Mouse (Mus musculus): ENCODE measurements around the gene Hand1.

- TF ChIP-seq POLR2A (IDR thresholded peaks at IDR 0.05; ENCODE audit: insufficient read length, low read depth) (no peak), CEBPB (IDR thresholded peaks at IDR 0.05; ENCODE audit: insufficient read depth, poor library complexity, severe bottlenecking) (no peak), REST (IDR thresholded peaks at IDR 0.05; ENCODE audit: insufficient read depth, insufficient read length) (no peak), E2F4 (IDR thresholded peaks at IDR 0.05; ENCODE audit: insufficient read depth) (no peak), POLR2AphosphoS2 (IDR thresholded peaks at IDR 0.05; ENCODE audit: insufficient read length, low read depth) (no peak), SRF (IDR thresholded peaks at IDR 0.05; ENCODE audit: control insufficient read depth, insufficient read length, low read depth) (no peak), MYOG (IDR thresholded peaks at IDR 0.05; ENCODE audit: control insufficient read depth in 1 of 3, insufficient read depth in 1 of 3, insufficient read length in 2 of 3, low read depth in 2 of 3) (no peak), MAX (IDR thresholded peaks at IDR 0.05; ENCODE audit: low read depth) (no peak), USF1 (IDR thresholded peaks at IDR 0.05; ENCODE audit: low read depth) (no peak), TCF12 (IDR thresholded peaks at IDR 0.05; ENCODE audit: insufficient read depth, poor library complexity, severe bottlenecking) (no peak), TCF3 (IDR thresholded peaks at IDR 0.05; ENCODE audit: insufficient read length, low read depth) (no peak)
Observed at GRCm38 (mm10) chr11:57840986-57841385, 8.4 kb upstream of the Hand1 start.
